Mouse (Mus musculus) thymus, postnatal 36 days (tissue): Measurements from ENCODE around the gene Cdk17.

Experiments used
- DNase-seq, 2 experiments: peaks; one replicate each; pipeline ENCODE4 v3.0.0; 2022; ENCODE audit warnings: mixed read lengths in 2 of 2

Gene Cdk17

DNA sequence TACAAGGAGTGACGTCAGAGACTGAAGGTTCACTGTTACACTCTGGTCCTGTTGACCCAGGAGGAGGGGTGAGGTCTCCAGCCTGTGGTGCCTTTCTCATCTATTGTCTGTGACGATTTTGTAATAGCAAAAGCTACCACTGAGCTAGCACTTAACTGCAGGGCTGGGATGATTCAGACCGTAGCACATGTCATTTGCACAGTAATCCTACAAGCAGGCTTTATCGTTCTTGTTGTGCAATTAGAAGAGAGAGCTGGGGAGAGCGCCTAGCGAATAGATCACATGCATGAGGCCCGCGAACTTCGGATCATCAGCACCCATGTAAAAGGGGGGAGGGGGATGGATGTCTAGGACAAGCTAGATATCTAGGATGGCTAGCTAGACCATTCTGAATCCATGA lies 105.2 kb downstream of the Cdk17 start:
- no peak for DNase-seq

- DNase-seq, result no peak
Observed at GRCm38 (mm10) chr10:93266521-93266920, 105.8 kb downstream of the Cdk17 start.

- no peak for DNase-seq
Observed at GRCm38 (mm10) chr10:93267509-93267908, 106.8 kb downstream of the Cdk17 start.

GRCm38 (mm10) chr10:93268339-93268738 lies 107.7 kb downstream of the Cdk17 start:
- DNase-seq, result no peak

GRCm38 (mm10) chr10:93269744-93270143 lies 109.1 kb downstream of the Cdk17 start:
- no peak for DNase-seq

DNA sequence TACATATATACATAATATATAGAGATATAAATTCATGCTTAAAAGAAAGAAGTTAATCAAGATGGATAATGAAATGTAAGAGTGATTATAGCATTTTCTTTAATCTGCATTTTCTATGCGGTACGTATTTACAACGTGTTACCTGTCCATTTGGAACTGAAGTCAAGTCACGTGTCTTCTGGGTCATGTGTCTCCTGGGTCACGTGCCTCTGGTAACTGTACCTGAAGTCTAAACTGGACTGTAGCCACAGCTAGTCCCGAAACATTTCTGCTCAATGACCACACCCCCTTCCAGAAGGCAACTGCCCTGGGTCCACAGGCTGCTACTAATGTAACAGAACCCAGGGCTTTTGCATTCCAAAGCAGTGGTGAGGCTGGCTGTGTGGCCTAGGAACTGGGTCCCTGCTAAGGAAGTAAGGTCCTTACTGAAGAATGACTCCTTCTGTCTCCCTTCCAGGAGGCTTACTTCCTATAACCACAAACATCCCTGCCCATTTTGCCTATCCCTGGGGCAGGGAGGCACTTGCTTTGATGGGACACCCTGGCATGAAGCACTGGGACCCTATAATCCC lies 110.3 kb downstream of the Cdk17 start:
- no peak for DNase-seq

- DNase-seq, result no peak
Observed at GRCm38 (mm10) chr10:93271831-93272230, 111.2 kb downstream of the Cdk17 start.

DNA sequence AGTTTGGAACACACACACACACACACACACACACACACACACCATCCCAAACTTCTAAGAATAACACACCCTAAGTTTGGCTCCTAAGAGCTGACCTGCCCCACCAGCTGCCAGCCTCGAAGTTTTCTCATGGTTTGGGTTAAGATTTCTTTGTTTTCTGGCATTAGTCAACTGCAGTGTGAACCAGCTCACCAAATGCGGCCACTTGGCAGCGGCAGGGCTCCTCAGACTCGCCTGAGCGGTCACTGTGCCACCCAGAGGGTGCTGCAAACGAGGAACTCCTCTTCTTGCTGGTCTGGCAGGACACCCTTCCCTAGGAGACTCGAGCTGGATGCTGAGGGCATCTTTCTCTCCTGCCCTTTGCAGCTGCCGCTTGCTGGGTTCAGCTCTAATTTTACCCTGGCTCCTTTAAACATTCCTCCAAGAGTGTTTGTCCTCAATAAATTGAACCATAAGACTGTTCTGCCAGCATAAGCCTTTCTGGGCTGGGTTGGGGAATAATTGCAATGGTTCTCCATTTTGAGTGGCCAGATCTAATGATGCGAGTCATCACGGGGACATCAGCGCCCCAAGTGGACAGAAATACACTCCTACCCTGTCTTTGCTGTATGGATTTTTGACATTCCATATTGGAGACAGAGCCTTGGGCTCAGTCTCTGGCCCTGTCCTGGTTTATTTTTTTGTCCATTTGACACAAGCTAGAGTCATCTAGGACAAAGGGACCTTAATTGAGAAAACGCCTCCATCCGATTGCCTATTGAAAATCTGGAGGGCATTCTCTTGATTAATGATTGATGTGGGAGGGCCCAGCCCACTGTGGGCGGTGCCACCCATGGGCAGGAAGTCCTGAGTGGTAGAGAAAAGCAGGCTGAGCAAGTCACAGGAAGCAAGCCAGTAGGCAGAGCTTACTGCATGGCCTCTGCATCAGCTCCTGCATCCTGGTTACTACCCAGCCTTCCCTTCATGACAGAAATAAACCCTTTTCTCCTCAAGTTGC lies 112.6 kb downstream of the Cdk17 start:
- DNase-seq, result peak; percentile 30 to 53

- no peak for DNase-seq
Observed at GRCm38 (mm10) chr10:93274277-93274696, 113.6 kb downstream of the Cdk17 start.

- no peak for DNase-seq
Observed at GRCm38 (mm10) chr10:93275212-93276136, 114.8 kb downstream of the Cdk17 start.

DNA sequence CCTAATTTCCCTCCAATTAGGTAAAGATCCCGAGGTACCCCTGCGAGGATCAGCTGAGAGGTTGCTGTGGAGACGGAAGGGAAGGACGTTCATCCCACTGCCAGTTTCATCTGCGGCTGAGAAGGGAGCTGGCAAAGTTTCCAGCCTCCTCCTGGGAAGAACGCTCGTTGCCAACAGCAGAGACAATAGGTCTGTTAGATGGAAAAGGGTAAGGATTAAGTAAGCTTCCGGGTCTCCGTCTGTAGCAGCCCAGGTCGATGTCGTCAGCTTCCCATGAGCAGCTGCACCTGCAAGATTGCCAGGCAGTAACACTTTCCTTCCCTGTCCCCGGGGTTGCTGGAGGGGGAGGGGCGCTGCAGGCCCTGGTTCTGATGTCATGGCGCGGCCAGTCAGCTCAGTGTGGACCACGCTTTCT lies 115.7 kb downstream of the Cdk17 start:
- no peak for DNase-seq

DNA sequence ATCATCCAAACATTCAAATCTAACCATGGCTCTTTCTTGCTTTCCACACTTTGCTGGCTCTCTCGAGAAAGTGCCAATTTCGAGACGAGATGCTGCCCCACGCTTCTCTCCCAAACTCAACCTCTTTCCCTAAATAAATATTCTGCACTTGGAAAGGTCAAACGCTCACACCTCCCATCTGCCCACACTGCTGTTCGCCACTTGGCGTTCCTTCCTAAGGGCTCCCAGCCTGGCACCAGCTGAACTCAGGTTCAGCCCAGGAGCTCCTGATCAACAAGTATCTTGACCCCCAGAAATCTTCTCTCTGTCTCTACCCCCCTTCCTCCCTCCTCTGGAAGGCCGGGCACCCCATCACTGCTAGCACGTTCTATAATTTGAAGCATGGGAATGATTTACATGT lies 116.2 kb downstream of the Cdk17 start:
- DNase-seq, result no peak

GRCm38 (mm10) chr10:93278361-93278760 lies 117.7 kb downstream of the Cdk17 start:
- no peak for DNase-seq

- DNase-seq, result no peak
Observed at GRCm38 (mm10) chr10:93279062-93279461, 118.4 kb downstream of the Cdk17 start.

GRCm38 (mm10) chr10:93280586-93280985 lies 119.9 kb downstream of the Cdk17 start:
- no peak for DNase-seq

GRCm38 (mm10) chr10:93281092-93281491 lies 120.4 kb downstream of the Cdk17 start:
- DNase-seq, result no peak

GRCm38 (mm10) chr10:93282526-93282964 lies 121.9 kb downstream of the Cdk17 start:
- DNase-seq, result no peak

DNA sequence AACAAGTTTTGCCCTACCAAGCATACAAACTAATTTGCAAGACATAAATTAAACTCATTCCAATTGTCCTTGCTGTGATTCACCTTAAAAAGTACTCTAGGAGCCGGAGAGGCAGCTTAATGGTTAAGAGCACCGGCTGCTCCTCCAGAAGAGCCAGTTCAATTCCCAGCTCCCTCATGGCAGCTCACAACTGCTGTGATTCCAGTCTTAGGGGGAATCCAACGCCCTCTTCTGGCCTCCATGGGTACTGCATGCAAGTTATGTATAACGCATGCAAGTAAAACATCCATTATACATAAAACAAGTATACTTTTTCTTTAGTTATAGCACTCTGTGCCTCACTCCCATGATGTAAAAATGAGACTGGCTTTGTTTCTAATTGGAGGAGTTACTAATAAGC lies 122.6 kb downstream of the Cdk17 start:
- peak in 1 of 2 experiments; percentile 41 for DNase-seq

DNA sequence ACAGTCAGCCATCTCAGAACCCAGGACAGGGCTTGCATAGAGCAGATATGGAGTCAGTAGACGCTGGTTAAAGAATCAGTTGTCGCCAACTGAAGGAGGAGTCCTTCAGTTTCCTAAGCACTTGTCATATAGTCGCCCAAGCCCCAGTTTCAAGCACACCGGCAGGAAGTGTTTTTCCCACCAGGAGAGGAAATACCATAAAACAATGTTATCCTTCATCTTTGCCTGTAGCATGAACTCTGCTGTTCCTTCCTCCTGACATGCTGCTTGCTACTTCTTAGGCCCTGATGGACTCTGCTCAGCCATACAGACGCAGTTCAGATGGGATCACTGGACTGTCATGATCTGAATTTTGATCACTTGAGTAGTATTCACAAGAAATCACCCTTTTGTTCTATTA lies 124.8 kb downstream of the Cdk17 start:
- no peak for DNase-seq

- no peak for DNase-seq
Observed at GRCm38 (mm10) chr10:93287551-93288145, 127.0 kb downstream of the Cdk17 start.

DNA sequence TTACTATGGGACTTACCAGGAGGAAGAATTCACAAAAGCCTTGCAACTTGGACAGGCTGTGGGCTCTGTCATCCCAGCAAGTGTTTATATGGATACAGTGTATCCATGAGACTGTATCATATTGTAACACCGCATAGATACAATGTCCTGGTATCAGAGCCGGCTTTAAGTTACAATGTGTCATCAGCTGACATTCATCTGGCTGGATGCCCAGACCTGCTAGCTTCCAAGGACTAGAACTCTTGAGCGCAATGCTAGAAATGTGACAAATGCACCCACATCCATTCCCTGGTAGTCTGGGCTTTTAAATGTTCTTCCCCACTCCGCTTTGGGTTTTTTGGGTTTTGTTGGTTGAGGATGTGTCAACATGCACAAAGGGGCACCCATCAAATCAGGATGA lies 127.7 kb downstream of the Cdk17 start:
- no peak for DNase-seq

- no peak for DNase-seq
Observed at GRCm38 (mm10) chr10:93289404-93289803, 128.7 kb downstream of the Cdk17 start.

GRCm38 (mm10) chr10:93291352-93291751 lies 130.7 kb downstream of the Cdk17 start:
- DNase-seq, result no peak
